Mouse (Mus musculus): ENCODE measurements around the gene Lrrc31. TPM values are rescaled to one million over a fixed set of nuclear protein-coding genes. Genes with fewer than 3 reads are reported as not detected.
A peak's percentile ranks its signal among the peaks of the same experiment; 100 is the strongest.

The Lrrc31 gene
- polyA plus RNA-seq, 1 experiment from 2014 or later, result not detected

DNA sequence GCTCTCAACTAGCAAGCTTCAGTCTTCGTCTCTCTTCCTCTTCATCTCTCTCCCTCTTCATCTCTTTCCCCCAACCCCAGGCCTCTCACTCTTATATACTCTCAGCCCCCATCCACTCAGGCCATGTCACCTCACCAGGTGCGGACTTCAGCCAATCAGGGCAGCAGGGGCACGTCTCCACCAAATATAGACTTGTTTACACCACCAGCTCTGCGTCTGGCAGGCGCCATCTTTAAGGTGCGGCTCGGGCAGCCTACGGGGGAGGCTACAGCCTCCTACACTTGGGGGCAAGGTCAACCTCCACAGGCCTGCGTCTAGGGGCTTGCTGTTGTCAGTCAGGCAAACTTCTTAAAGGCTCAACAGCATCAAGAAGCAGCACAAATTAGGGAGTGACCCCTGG is 41.2 kb downstream of the Lrrc31 start:
- H3K27ac ChIP-seq, result no peak overlapping the region
- WGBS, result 90% methylated on average over 9 of the region's 9 CpGs
- ATAC-seq, result no peak
- H3K27me3 ChIP-seq, result no peaks in the 10 kb centered on the region
- H3K4me3 ChIP-seq, result no peak overlapping the region
- no peaks in the 10 kb centered on the region for H3K36me3 ChIP-seq (ENCODE audit: poor library complexity, severe bottlenecking)
- H3K9me3 ChIP-seq (replicated peaks), result no peaks in the 10 kb centered on the region
- no peak overlapping the region for H3K9ac ChIP-seq
- H3K4me2 ChIP-seq, result no peak overlapping the region
- no peaks in the 10 kb centered on the region for H3K4me1 ChIP-seq

DNA sequence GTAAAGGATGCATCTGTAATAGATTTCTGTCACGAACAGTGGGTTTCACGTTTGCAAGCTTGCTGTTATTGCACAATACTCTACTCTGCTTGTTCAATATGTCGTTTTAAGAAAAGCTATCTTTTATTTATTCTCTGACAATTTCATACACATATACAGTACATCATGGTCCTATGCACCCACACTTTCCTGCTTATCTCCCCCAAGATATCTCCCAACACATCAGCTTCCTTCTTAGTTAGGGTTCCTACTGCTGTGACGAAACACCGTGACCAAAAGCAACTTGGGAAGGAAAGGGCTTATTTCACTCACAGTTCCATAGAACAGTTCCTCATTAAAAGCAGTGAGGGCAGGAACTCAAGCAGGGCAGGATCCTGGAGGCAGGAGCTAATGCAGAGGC is 43.7 kb downstream of the Lrrc31 start:
- no peak for ATAC-seq
- no peak overlapping the region for H3K4me2 ChIP-seq
- H3K36me3 ChIP-seq (ENCODE audit: poor library complexity, severe bottlenecking), result no peaks in the 10 kb centered on the region
- H3K27ac ChIP-seq, result no peak overlapping the region
- no peaks in the 10 kb centered on the region for H3K9me3 ChIP-seq (replicated peaks)
- 88% methylated on average over 5 of the region's 5 CpGs for WGBS
- H3K27me3 ChIP-seq, result peaks cover 8% of the 10 kb centered on the region; the same call in 1 of the 2 replicates
- no peak overlapping the region for H3K4me3 ChIP-seq
- no peak overlapping the region for H3K9ac ChIP-seq
- no peaks in the 10 kb centered on the region for H3K4me1 ChIP-seq

DNA sequence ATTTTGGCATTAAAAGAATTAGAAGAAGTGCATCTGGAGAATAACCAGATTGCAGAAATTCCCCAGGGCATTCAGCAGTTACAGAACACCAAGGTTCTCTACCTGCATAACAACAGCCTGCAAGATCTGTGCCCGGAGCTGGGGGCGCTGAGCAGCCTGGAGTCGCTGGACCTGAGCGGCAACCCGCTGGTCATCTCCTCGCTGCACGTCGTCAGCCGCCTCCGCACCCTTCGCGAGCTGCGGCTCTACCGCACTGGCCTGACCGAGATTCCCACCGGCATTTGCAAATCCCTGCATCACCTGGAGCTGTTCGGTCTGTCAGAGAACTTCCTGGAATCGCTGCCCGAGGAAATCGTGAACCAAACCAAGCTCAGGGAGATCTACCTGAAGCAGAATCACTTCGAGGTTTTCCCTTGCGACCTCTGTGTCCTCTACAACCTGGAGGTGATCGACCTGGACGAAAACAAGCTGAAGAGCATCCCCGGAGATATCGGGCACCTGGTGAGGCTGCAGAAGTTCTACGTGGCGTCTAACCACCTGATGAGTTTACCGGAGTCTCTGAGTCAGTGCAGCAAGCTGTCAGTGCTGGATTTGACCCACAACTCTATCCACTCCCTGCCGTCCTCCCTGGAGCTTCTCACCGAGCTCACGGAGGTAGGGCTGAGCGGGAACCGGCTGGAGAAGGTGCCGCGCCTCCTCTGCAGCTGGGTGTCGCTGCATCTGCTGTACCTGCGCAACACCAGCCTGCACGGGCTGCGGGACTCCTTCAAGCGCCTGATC is 49.4 kb downstream of the Lrrc31 start:
- Histone ChIP-seq H3K9me3 (replicated peaks) (no peaks in the 10 kb centered on the region), H3K36me3 (ENCODE audit: poor library complexity, severe bottlenecking) (no peaks in the 10 kb centered on the region), H3K27ac (no peak overlapping the region), H3K4me3 (peak overlapping the region; percentile 42), H3K4me1 (peaks cover 18% of the 10 kb centered on the region), H3K4me2 (peak overlapping the region; percentile 76), H3K9ac (peak overlapping the region; percentile 51), H3K27me3 (peaks cover 40% of the 10 kb centered on the region)
- 1% methylated on average over 41 of the region's 41 CpGs for WGBS
- peak; percentile 71 for ATAC-seq

DNA sequence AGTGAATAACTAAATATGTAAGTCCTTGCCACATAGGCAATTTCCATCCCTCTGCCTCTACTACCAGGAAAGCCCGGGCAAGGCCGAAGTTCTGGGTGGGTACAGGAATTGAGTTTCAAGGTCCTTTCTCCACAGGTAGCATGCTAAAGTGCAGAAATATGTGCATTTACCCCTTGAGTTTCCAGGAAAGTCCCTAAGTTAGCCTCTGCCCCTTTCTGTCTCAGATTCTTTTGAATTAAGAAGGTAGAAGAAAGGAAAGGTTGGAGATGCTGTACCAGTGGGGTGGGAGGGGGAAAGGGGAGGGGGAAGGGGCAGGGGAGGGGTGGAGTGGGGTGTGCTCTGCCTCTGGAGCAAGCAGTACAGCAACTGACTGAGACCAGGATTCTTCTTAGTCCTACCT is 51.2 kb downstream of the Lrrc31 start:
- Histone ChIP-seq H3K4me1 (peaks cover 18% of the 10 kb centered on the region), H3K9ac (no peak overlapping the region), H3K4me3 (no peak overlapping the region), H3K27ac (no peak overlapping the region), H3K36me3 (ENCODE audit: poor library complexity, severe bottlenecking) (no peaks in the 10 kb centered on the region), H3K9me3 (replicated peaks) (no peaks in the 10 kb centered on the region), H3K4me2 (no peak overlapping the region), H3K27me3 (peaks cover 40% of the 10 kb centered on the region)
- 89% methylated on average over 2 of the region's 2 CpGs for WGBS
- ATAC-seq, result no peak

DNA sequence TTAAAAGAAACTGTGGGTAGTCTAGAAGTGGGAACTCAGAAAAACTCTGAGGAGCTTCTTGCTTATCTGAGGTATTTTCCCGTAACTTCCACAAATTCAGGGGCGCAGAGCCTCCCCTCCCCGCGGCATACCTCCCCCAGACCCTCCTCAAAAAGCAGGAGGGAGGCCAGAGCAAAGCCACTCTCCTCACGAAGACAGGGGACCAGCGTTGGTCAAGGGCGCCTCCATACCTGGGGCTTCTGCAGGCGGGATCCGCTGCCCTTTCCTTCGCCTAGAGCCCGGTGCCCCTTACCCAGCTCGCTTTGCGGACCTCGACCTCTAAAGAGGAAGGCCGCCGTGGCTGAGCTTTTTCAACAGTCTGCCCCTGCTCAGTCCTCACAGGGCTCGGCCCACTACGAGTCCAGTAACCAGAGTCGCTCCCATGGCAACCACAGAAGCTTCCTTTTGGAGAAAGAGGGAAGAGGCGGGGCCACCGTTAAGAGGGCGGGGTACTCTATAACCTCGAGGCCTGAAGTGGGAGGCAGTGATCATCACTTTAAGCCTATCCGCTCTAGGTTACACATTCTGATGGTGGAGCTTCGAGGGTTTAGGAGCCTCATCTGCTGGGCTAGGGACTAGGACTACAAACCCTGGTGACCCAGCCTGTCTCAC is 52.1 kb downstream of the Lrrc31 start, which contains the start of gene Lrrc34:
Lrrc34 (minus strand) TSS at position 430 of the 651 bp plus-strand sequence.
- Histone ChIP-seq H3K4me1 (peaks cover 18% of the 10 kb centered on the region), H3K9me3 (replicated peaks) (no peaks in the 10 kb centered on the region), H3K36me3 (ENCODE audit: poor library complexity, severe bottlenecking) (no peaks in the 10 kb centered on the region), H3K27me3 (peaks cover 40% of the 10 kb centered on the region), H3K9ac (peak within 1 kb of the TSS; percentile 39; the same call in 1 of the 2 replicates), H3K4me2 (peak within 1 kb of the TSS; percentile 66), H3K4me3 (peak within 1 kb of the TSS; percentile 31), H3K27ac (no peak within 1 kb of the TSS)
- ATAC-seq, result peak; percentile 90
- under 1% methylated on average over 24 of the region's 25 CpGs for WGBS

DNA sequence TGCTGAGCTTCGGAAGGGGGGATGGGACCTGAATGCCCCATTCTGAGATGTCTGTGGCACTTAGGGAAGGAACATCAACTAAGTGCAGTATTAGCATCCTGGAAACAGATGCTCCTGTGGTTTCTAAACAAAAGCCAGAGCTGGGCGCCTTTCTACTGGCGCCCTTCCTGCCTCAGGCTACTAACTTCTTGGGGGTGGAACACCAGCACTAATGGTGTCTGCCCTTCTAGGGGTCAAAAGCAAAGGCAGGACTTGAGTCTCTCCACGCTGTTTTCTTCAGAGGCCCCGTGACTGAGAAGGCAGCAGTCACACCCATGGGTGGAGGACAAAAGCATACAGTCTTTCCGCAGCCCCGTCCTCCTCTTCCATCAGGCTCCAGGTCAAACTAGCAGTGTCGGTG is 52.9 kb downstream of the Lrrc31 start:
- Histone ChIP-seq H3K4me2 (no peak overlapping the region), H3K4me3 (no peak overlapping the region), H3K9ac (no peak overlapping the region), H3K4me1 (peaks cover 18% of the 10 kb centered on the region), H3K27me3 (peaks cover 37% of the 10 kb centered on the region), H3K27ac (no peak overlapping the region), H3K36me3 (ENCODE audit: poor library complexity, severe bottlenecking) (no peaks in the 10 kb centered on the region), H3K9me3 (replicated peaks) (no peaks in the 10 kb centered on the region)
- ATAC-seq, result no peak
- WGBS, result 46% methylated on average over 8 of the region's 8 CpGs

DNA sequence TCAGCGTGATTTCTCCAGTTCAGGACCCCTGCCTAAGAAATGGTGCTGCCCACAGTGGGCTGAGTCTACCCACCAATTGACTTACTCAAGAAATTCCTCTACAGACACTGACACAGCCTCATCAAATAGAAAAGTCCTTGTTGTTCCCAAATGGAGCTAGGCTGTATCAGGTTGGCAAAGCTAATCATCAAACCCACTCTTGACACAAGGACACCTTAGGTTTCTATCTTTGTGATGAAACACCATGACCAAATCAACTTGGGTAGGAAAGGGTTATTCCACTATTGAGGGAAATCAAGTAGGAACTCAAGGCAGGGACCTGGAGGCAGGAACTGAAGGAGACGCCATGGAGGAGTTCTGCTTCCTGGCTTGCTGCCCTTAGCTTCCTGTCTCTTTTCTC is 55.4 kb downstream of the Lrrc31 start, which contains the start of gene Lrriq4:
Lrriq4 (plus strand) TSS at position 301 of the 400 bp plus-strand sequence.
- H3K27me3 ChIP-seq, result peaks cover 17% of the 10 kb centered on the region
- 75% methylated on average over 2 of the region's 2 CpGs for WGBS
- no peak within 1 kb of the TSS for H3K4me2 ChIP-seq
- H3K9ac ChIP-seq, result no peak within 1 kb of the TSS
- no peaks in the 10 kb centered on the region for H3K9me3 ChIP-seq (replicated peaks)
- no peak for ATAC-seq
- peaks cover 7% of the 10 kb centered on the region for H3K4me1 ChIP-seq
- H3K4me3 ChIP-seq, result no peak within 1 kb of the TSS
- H3K36me3 ChIP-seq (ENCODE audit: poor library complexity, severe bottlenecking), result no peaks in the 10 kb centered on the region
- H3K27ac ChIP-seq, result no peak within 1 kb of the TSS

DNA sequence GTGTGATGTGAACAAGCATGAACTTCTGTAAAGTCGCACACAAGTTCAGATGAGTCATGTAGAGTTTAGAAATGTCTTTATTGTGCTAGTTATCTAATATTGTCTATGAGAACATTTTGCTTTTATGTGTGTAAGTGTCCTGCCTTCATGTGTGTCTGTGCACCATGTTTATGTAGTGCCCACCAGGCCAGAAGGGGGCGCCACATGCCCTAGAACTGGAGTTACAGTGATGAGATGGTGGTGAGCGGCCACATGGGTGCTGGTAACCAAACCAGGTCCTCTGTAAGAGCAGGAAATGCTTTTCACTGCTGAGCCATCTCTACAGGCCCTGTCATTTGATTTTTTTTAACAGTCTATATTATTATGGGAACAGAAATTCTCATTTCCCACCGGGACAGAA is 64.0 kb downstream of the Lrrc31 start:
- whole genome bisulfite sequencing, result 87% methylated on average over 4 of the region's 4 CpGs
- Histone ChIP-seq H3K9me3 (replicated peaks) (no peaks in the 10 kb centered on the region), H3K27me3 (no peaks in the 10 kb centered on the region)

DNA sequence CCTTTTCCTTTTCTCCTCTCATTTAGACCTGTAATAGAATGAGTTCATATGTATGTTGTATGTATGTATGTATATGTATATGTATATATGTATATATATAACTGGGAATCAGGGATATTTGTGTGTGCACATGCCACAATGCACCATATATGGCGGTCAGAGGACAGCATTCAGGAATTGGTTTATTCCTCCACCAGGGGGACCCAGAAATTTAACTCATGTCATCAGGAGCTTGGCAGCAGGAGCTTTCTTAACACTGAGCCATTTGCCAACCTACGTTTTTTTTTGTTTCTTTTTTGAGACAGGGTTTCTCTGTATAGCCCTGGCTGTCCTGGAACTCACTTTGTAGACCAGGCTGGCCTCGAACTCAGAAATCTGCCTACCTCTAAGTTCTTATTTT is 66.0 kb downstream of the Lrrc31 start:
- Histone ChIP-seq H3K4me2 (no peak overlapping the region), H3K4me1 (no peaks in the 10 kb centered on the region), H3K27me3 (no peaks in the 10 kb centered on the region), H3K36me3 (ENCODE audit: poor library complexity, severe bottlenecking) (no peaks in the 10 kb centered on the region), H3K27ac (no peak overlapping the region), H3K4me3 (no peak overlapping the region), H3K9me3 (replicated peaks) (no peaks in the 10 kb centered on the region), H3K9ac (no peak overlapping the region)
- ATAC-seq, result no peak
- 70% methylated on average over 3 of the region's 3 CpGs for WGBS

More for the DNA sequence above, 64.0 kb downstream of the Lrrc31 start:
- Histone ChIP-seq H3K36me3 (ENCODE audit: poor library complexity, severe bottlenecking) (no peaks in the 10 kb centered on the region), H3K4me1 (no peaks in the 10 kb centered on the region), H3K4me2 (no peak overlapping the region), H3K9ac (no peak overlapping the region), H3K4me3 (no peak overlapping the region), H3K27ac (no peak overlapping the region)
- no peak for ATAC-seq

Other genes with a start within 250 kb of the Lrrc31 start
- 3.7 and 5.0 TPM in 2 replicates for gene Mecom, start 151.8 kb downstream of the Lrrc31 start, polyA plus RNA-seq (2015; fragmentation: Nextera tagmentation; extraction: Ambion mirVana)
- 0.08 and 0.14 TPM in 2 replicates for gene Actrt3, start 99.9 kb downstream of the Lrrc31 start, polyA plus RNA-seq (2015; fragmentation: Nextera tagmentation; extraction: Ambion mirVana)
- gene Mynn, start 97.8 kb downstream of the Lrrc31 start, polyA plus RNA-seq (2015; fragmentation: Nextera tagmentation; extraction: Ambion mirVana), result 34.1 and 38.4 TPM in 2 replicates
- not detected in 2 replicates for gene Lrriq4, start 55.3 kb downstream of the Lrrc31 start, polyA plus RNA-seq (2015; fragmentation: Nextera tagmentation; extraction: Ambion mirVana)
- 1.0 and 1.5 TPM in 2 replicates for gene Lrrc34, start 52.0 kb downstream of the Lrrc31 start, polyA plus RNA-seq (2015; fragmentation: Nextera tagmentation; extraction: Ambion mirVana)
- gene Samd7, start 46.5 kb upstream of the Lrrc31 start, polyA plus RNA-seq (2015; fragmentation: Nextera tagmentation; extraction: Ambion mirVana), result not detected in 2 replicates
- 74.6 and 94.8 TPM in 2 replicates for gene Sec62, start 93.0 kb upstream of the Lrrc31 start, polyA plus RNA-seq (2015; fragmentation: Nextera tagmentation; extraction: Ambion mirVana)
- 0.59 and 0.76 TPM in 2 replicates for gene Gpr160, start 156.1 kb upstream of the Lrrc31 start, polyA plus RNA-seq (2015; fragmentation: Nextera tagmentation; extraction: Ambion mirVana)